Mouse (Mus musculus) neural tube, embryonic 11.5 days (tissue): ENCODE data around the gene Tmprss6. TPM values are rescaled to one million over a fixed set of nuclear protein-coding genes. Genes with fewer than 3 reads are reported as not detected.

Source experiments
- ATAC-seq: fragments of 200-750 bp; cut with Nextera tagmentation; 2 replicates; pipeline ENCODE4 v1.8.0; 2017; ENCODE audit warnings: moderate number of reproducible peaks, mild to moderate bottlenecking, moderate TSS enrichment, moderate library complexity; ENCODE audit not compliant: insufficient read depth, low FRiP score, low TSS enrichment
- DNase-seq: peaks from one replicate; pipeline ENCODE4 v3.0.0-alpha.2; 2015; ENCODE audit warnings: low spot score
- H3K27ac ChIP-seq: fragments of 300-500 bp; sonication (generic); 2 replicates; pipeline ENCODE4 v1.5.1; 2014; ENCODE audit warnings: low read depth, mild to moderate bottlenecking, low read length
- H3K27me3 ChIP-seq: fragments of 300-500 bp; sonication (generic); 2 replicates; pipeline ENCODE4 v1.6.1; 2014; ENCODE audit warnings: mild to moderate bottlenecking, low read length, mixed read lengths; ENCODE audit not compliant: control insufficient read depth, insufficient read depth
- H3K36me3 ChIP-seq: fragments of 300-500 bp; sonication (generic); 2 replicates; pipeline ENCODE4 v1.6.1; 2014; ENCODE audit warnings: mild to moderate bottlenecking, low read length, moderate library complexity, mixed read lengths; ENCODE audit not compliant: control insufficient read depth, insufficient read depth
- H3K4me1 ChIP-seq: fragments of 300-500 bp; sonication (generic); 2 replicates; pipeline ENCODE4 v1.6.1; 2014; ENCODE audit warnings: low read length, mixed read lengths; ENCODE audit not compliant: control insufficient read depth, insufficient read depth
- H3K4me2 ChIP-seq: fragments of 300-500 bp; sonication (generic); 2 replicates; pipeline ENCODE4 v1.6.1; 2014; ENCODE audit warnings: low read depth, mild to moderate bottlenecking, moderate library complexity
- H3K4me3 ChIP-seq: fragments of 300-500 bp; sonication (generic); 2 replicates; pipeline ENCODE4 v1.5.1; 2014; ENCODE audit warnings: low read depth, low read length
- H3K9ac ChIP-seq: fragments of 300-500 bp; sonication (generic); 2 replicates; pipeline ENCODE4 v1.6.1; 2014; ENCODE audit warnings: mild to moderate bottlenecking, low read length
- H3K9me3 ChIP-seq: fragments of 300-500 bp; sonication (generic); 2 replicates; pipeline ENCODE4 v1.6.1; 2016; ENCODE audit warnings: low read length; ENCODE audit not compliant: control insufficient read depth
- whole genome bisulfite sequencing: fragments of 180-500 bp; shearing (Covaris S2); extraction: QIAGEN DNeasy Blood & Tissue Kit; methylation state at CpG from one replicate; pipeline ENCODE4 v1.1.7; 2014; 5-methylcytosine and 5-hydroxymethylcytosine counted together
- polyA plus RNA-seq: library from polyadenylated mRNA; unstranded; fragments of >200 nt; fragmentation: Nextera tagmentation; extraction: Ambion mirVana; gene quantifications from 2 replicates; pipeline ENCODE4 v1.2.1, GENCODE M21; 2014

The Tmprss6 gene
- polyA plus RNA-seq, 1 experiment from 2014 or later = not detected

- H3K9ac ChIP-seq = no peak overlapping the region
Measured at GRCm38 (mm10) chr15:78449131-78449530, 19.3 kb downstream of the Tmprss6 start.

GRCm38 (mm10) chr15:78447746-78448535, 20.5 kb downstream of the Tmprss6 start:
- Histone ChIP-seq H3K4me1 (no peaks in the 10 kb centered on the region), H3K9me3 (no peaks in the 10 kb centered on the region), H3K27me3 (no peaks in the 10 kb centered on the region), H3K4me3 (peak overlapping the region; percentile 24; the same call in 1 of the 2 replicates), H3K36me3 (no peaks in the 10 kb centered on the region), H3K4me2 (peak overlapping the region; percentile 58), H3K9ac (peak overlapping the region; percentile 51), H3K27ac (no peak overlapping the region)
- DNase-seq (peak; percentile 92), ATAC-seq (peak; percentile 18; the same call in 1 of the 2 replicates)
- 2% methylated on average over 22 of the region's 22 CpGs for WGBS

More at GRCm38 (mm10) chr15:78449131-78449530, 19.3 kb downstream of the Tmprss6 start:
- Histone ChIP-seq H3K4me3 (no peak overlapping the region), H3K36me3 (no peaks in the 10 kb centered on the region), H3K27ac (no peak overlapping the region), H3K9me3 (no peaks in the 10 kb centered on the region), H3K4me1 (no peaks in the 10 kb centered on the region), H3K27me3 (no peaks in the 10 kb centered on the region), H3K4me2 (no peak overlapping the region)
- WGBS = 72% methylated on average over 6 of the region's 6 CpGs
- DNase-seq = no peak
- ATAC-seq = no peak

GRCm38 (mm10) chr15:78447121-78447520, 21.3 kb downstream of the Tmprss6 start:
- Histone ChIP-seq H3K36me3 (no peaks in the 10 kb centered on the region), H3K9ac (no peak overlapping the region), H3K4me3 (no peak overlapping the region), H3K27me3 (no peaks in the 10 kb centered on the region), H3K27ac (no peak overlapping the region), H3K9me3 (no peaks in the 10 kb centered on the region), H3K4me1 (no peaks in the 10 kb centered on the region), H3K4me2 (no peak overlapping the region)
- no peak for DNase-seq
- 63% methylated on average over 7 of the region's 7 CpGs for WGBS
- no peak for ATAC-seq

- Histone ChIP-seq H3K27me3 (no peaks in the 10 kb centered on the region), H3K9me3 (no peaks in the 10 kb centered on the region), H3K9ac (no peak overlapping the region), H3K36me3 (no peaks in the 10 kb centered on the region), H3K27ac (no peak overlapping the region), H3K4me3 (no peak overlapping the region), H3K4me1 (no peaks in the 10 kb centered on the region), H3K4me2 (no peak overlapping the region)
- DNase-seq (no peak), ATAC-seq (no peak)
- 50% methylated on average over 6 of the region's 6 CpGs for WGBS
Measured at GRCm38 (mm10) chr15:78443857-78444256, 24.6 kb downstream of the Tmprss6 start.

GRCm38 (mm10) chr15:78442231-78442630, 26.2 kb downstream of the Tmprss6 start:
- Histone ChIP-seq H3K27me3 (no peaks in the 10 kb centered on the region), H3K9ac (no peak overlapping the region), H3K4me3 (no peak overlapping the region), H3K4me2 (no peak overlapping the region), H3K9me3 (no peaks in the 10 kb centered on the region), H3K4me1 (peaks cover 8% of the 10 kb centered on the region; the same call in 1 of the 2 replicates), H3K27ac (no peak overlapping the region), H3K36me3 (no peaks in the 10 kb centered on the region)
- DNase-seq (no peak), ATAC-seq (no peak)
- WGBS = 89% methylated on average over 19 of the region's 19 CpGs

- Histone ChIP-seq H3K36me3 (0 out of 2 replicates have a peak, but pooled peaks cover 3% of the 10 kb centered on the region), H3K4me2 (no peak overlapping the region), H3K9me3 (no peaks in the 10 kb centered on the region), H3K27me3 (no peaks in the 10 kb centered on the region), H3K4me3 (no peak overlapping the region), H3K4me1 (peaks cover 29% of the 10 kb centered on the region), H3K27ac (no peak overlapping the region), H3K9ac (no peak overlapping the region)
- 65% methylated on average over 9 of the region's 9 CpGs for WGBS
- DNase-seq (no peak), ATAC-seq (no peak)
Measured at GRCm38 (mm10) chr15:78438973-78439372, 29.5 kb downstream of the Tmprss6 start.

- ATAC-seq = no peak
- WGBS = 41% methylated on average over 8 of the region's 8 CpGs
- peaks cover 31% of the 10 kb centered on the region for H3K4me1 ChIP-seq
Measured at GRCm38 (mm10) chr15:78438505-78438904, 29.9 kb downstream of the Tmprss6 start.

GRCm38 (mm10) chr15:78438018-78438394, 30.4 kb downstream of the Tmprss6 start:
- no peak for ATAC-seq
- peak overlapping the region; percentile 2; the same call in 1 of the 2 replicates for H3K9ac ChIP-seq
- no peaks in the 10 kb centered on the region for H3K27me3 ChIP-seq
- no peaks in the 10 kb centered on the region for H3K9me3 ChIP-seq
- peaks cover 31% of the 10 kb centered on the region for H3K4me1 ChIP-seq
- 40% methylated on average over 4 of the region's 4 CpGs for WGBS
- no peak overlapping the region for H3K4me3 ChIP-seq
- 0 out of 2 replicates have a peak, but pooled peaks cover 3% of the 10 kb centered on the region for H3K36me3 ChIP-seq
- no peak overlapping the region for H3K4me2 ChIP-seq
- H3K27ac ChIP-seq = no peak overlapping the region
- no peak for DNase-seq

More at GRCm38 (mm10) chr15:78438505-78438904, 29.9 kb downstream of the Tmprss6 start:
- Histone ChIP-seq H3K4me3 (no peak overlapping the region), H3K27ac (no peak overlapping the region), H3K4me2 (no peak overlapping the region), H3K9ac (no peak overlapping the region), H3K9me3 (no peaks in the 10 kb centered on the region), H3K27me3 (no peaks in the 10 kb centered on the region), H3K36me3 (0 out of 2 replicates have a peak, but pooled peaks cover 3% of the 10 kb centered on the region)
- no peak for DNase-seq
